Mouse (Mus musculus) intestine, embryonic 14.5 days (tissue): ENCODE data around the gene Manbal. TPM values are rescaled to one million over a fixed set of nuclear protein-coding genes. Genes with fewer than 3 reads are reported as not detected.

Experiments used
- ATAC-seq: fragments of 200-750 bp; cut with Nextera tagmentation; replicated peaks from 2 replicates; pipeline ENCODE4 v1.8.0; 2017; ENCODE audit warnings: low read depth, moderate number of reproducible peaks, moderate TSS enrichment, moderate library complexity; ENCODE audit not compliant: low FRiP score, low TSS enrichment
- DNase-seq: peaks from one replicate; pipeline ENCODE4 v3.0.0-alpha.2; 2018; ENCODE audit warnings: low spot score
- H3K27ac ChIP-seq: fragments of 300-500 bp; sonication (generic); 2 replicates; pipeline ENCODE4 v1.5.1; 2014; ENCODE audit warnings: low read depth, mild to moderate bottlenecking, control low read depth
- H3K27me3 ChIP-seq: fragments of 300-500 bp; sonication (generic); replicated peaks from 2 replicates; pipeline ENCODE4 v1.6.1; 2014; ENCODE audit warnings: low read length, control low read depth; ENCODE audit not compliant: control insufficient read depth, insufficient read depth
- H3K36me3 ChIP-seq: fragments of 300-500 bp; sonication (generic); 2 replicates; pipeline ENCODE4 v1.6.1; 2014; ENCODE audit warnings: low read length, control low read depth; ENCODE audit not compliant: control insufficient read depth, insufficient read depth
- H3K4me1 ChIP-seq: fragments of 300-500 bp; sonication (generic); replicated peaks from 2 replicates; pipeline ENCODE4 v1.6.1; 2014; ENCODE audit warnings: low read length, control low read depth, mixed read lengths; ENCODE audit not compliant: control insufficient read depth, insufficient read depth
- H3K4me2 ChIP-seq: fragments of 300-500 bp; sonication (generic); 2 replicates; pipeline ENCODE4 v1.6.1; 2014; ENCODE audit warnings: low read length
- H3K4me3 ChIP-seq: fragments of 300-500 bp; sonication (generic); 2 replicates; pipeline ENCODE4 v1.5.1; 2014; ENCODE audit warnings: low read depth, low read length, control low read depth, mixed read lengths
- H3K9ac ChIP-seq: fragments of 300-500 bp; sonication (generic); 2 replicates; pipeline ENCODE4 v1.6.1; 2014; ENCODE audit warnings: mild to moderate bottlenecking, low read length
- H3K9me3 ChIP-seq: fragments of 300-500 bp; sonication (generic); 2 replicates; pipeline ENCODE4 v1.6.1; 2016; ENCODE audit warnings: low read length, control low read depth; ENCODE audit not compliant: control insufficient read depth
- WGBS: fragments of 180-500 bp; shearing (Covaris S2); extraction: QIAGEN DNeasy Blood & Tissue Kit; methylation state at CpG from one replicate; pipeline ENCODE4 v1.1.7; 2014; 5-methylcytosine and 5-hydroxymethylcytosine counted together
- polyA plus RNA-seq: library from polyadenylated mRNA; unstranded; fragments of >200 nt; fragmentation: Nextera tagmentation; extraction: Ambion mirVana; gene quantifications from 2 replicates; pipeline ENCODE4 v1.2.1, GENCODE M21; 2014

Manbal gene
- polyA plus RNA-seq, 1 experiment from 2014 or later = 43.3 TPM

DNA sequence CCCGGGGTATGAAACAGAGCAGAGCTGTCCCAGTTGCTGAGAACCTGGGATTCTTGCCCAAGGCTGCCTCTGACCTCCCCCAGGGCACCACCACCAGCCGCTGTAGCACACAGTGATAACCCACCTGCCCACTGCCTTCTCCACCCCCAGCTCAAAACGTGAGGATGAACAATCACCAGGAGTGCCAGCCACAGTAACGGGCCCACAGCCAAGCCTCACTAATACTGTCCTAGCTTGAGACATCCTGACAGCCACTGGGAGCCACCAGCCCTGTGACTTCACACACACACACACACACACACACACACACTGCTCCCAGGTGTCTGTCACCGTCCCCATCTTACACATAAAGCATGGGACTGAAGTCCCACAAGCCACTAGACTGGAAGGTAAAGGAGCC lies 28.0 kb downstream of the Manbal start:
- DNase-seq = no peak
- peak overlapping the region; percentile 66 for H3K27ac ChIP-seq
- peaks cover 3% of the 10 kb centered on the region; the same call in 1 of the 2 replicates for H3K9me3 ChIP-seq
- H3K4me3 ChIP-seq = no peak overlapping the region
- 52% methylated on average over 5 of the region's 5 CpGs for WGBS
- H3K27me3 ChIP-seq = no peaks in the 10 kb centered on the region
- no peak overlapping the region for H3K4me2 ChIP-seq
- H3K36me3 ChIP-seq = peaks cover 24% of the 10 kb centered on the region
- peaks cover 7% of the 10 kb centered on the region for H3K4me1 ChIP-seq
- ATAC-seq = 0 out of 2 replicates have a peak, but pooled peaks have one; percentile 12
- no peak overlapping the region for H3K9ac ChIP-seq

DNA sequence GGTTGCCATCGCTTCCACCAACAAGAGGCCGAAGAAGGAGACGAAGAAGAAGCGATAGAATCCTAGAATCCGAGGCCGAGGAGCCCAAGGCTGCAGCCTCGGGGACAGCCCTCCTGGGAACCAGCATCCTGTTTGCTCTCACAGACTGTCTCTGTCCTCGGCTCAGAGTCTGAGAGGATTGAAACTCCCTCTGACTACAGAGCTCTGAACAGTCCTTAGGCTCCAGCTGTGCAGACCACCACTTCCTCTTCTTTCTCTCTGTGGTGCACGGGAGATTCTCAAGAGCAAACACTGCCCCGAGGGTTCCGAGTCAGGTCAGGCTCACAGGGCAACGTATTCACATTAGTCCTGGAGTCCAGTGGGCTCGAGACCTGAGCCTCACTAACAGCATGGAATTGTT lies 28.6 kb downstream of the Manbal start:
- ATAC-seq (no peak), DNase-seq (no peak)
- peak overlapping the region; percentile 66 for H3K27ac ChIP-seq
- WGBS = 54% methylated on average over 13 of the region's 13 CpGs
- H3K4me1 ChIP-seq = peaks cover 7% of the 10 kb centered on the region
- peaks cover 24% of the 10 kb centered on the region for H3K36me3 ChIP-seq
- no peak overlapping the region for H3K4me2 ChIP-seq
- H3K9ac ChIP-seq = no peak overlapping the region
- H3K9me3 ChIP-seq = peaks cover 3% of the 10 kb centered on the region; the same call in 1 of the 2 replicates
- no peaks in the 10 kb centered on the region for H3K27me3 ChIP-seq
- no peak overlapping the region for H3K4me3 ChIP-seq

DNA sequence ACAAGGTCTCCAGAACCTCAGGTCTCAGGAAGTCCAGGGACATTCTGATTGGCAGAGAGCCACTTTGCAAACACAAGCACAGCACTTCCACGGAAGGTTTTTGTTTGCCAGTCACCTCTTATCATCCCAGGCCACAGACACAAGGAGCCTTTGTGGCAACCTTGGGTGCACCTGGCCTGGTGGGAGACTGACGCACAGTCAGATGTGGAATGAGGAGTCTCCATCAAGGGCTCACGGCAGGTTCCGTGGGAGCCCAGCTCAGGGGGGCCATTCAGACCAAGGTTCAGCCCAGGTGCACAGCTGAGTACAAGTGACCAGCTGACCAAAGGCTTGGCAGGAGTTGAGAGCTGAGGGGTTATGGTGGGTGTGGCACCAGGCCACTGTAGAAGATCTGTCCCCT lies 30.0 kb downstream of the Manbal start:
- 75% methylated on average over 4 of the region's 4 CpGs for WGBS
- Histone ChIP-seq H3K9ac (no peak overlapping the region), H3K9me3 (peaks cover 3% of the 10 kb centered on the region; the same call in 1 of the 2 replicates), H3K4me3 (no peak overlapping the region), H3K27ac (0 out of 2 replicates have a peak overlapping the region, but pooled peaks have one; percentile 27), H3K4me1 (peaks cover 7% of the 10 kb centered on the region), H3K27me3 (no peaks in the 10 kb centered on the region), H3K4me2 (no peak overlapping the region), H3K36me3 (peaks cover 24% of the 10 kb centered on the region)
- no peak for ATAC-seq
- no peak for DNase-seq

DNA sequence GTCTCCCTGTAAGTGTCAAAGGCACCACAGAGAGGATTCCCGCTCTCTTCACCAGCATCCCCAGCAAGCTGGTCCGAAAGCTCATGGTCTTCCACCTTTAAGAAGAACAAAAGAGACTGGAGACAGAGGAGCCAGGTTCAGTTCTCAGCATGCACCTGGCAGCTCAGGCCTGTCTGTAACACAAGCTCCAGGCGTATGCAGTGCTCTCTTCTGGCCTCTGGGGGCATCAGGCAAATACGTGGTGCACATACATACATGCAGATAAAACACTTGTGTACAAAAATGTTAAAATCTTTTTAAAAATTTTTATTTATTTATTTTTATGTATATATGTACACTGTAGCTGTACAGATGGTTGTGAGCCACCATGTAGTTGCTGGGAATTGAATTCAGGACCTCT lies 31.1 kb downstream of the Manbal start:
- no peak overlapping the region for H3K9ac ChIP-seq
- WGBS = 94% methylated on average over 4 of the region's 4 CpGs
- peaks cover 3% of the 10 kb centered on the region; the same call in 1 of the 2 replicates for H3K9me3 ChIP-seq
- ATAC-seq (no peak), DNase-seq (no peak)
- H3K4me2 ChIP-seq = no peak overlapping the region
- peaks cover 24% of the 10 kb centered on the region for H3K36me3 ChIP-seq
- H3K4me3 ChIP-seq = no peak overlapping the region
- H3K27ac ChIP-seq = no peak overlapping the region
- H3K4me1 ChIP-seq = peaks cover 7% of the 10 kb centered on the region
- H3K27me3 ChIP-seq = no peaks in the 10 kb centered on the region

DNA sequence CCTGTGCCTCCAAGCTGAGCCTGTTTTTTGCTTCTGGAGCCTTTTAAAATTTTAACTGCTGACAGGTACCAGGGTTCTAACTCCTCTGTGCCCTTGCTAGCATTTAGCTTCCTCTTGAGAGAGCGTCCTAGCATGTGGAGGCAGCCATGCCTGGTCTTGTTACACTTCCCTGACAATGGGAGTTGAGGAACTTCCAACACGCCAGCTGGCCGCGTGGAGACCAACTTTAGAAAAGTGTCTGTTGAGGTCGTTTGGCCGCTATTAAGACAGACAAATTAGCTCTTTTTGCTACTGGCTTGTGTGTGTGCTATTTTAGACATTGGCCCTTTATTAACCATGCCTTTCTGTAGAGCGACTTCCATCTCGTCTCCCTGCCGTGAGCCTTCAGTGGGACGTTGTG lies 32.4 kb downstream of the Manbal start:
- WGBS = 87% methylated on average over 10 of the region's 10 CpGs
- Histone ChIP-seq H3K9ac (no peak overlapping the region), H3K36me3 (peaks cover 24% of the 10 kb centered on the region), H3K9me3 (peaks cover 3% of the 10 kb centered on the region; the same call in 1 of the 2 replicates), H3K27me3 (no peaks in the 10 kb centered on the region), H3K4me2 (no peak overlapping the region), H3K4me3 (no peak overlapping the region), H3K4me1 (peaks cover 7% of the 10 kb centered on the region), H3K27ac (no peak overlapping the region)
- no peak for DNase-seq
- no peak for ATAC-seq

DNA sequence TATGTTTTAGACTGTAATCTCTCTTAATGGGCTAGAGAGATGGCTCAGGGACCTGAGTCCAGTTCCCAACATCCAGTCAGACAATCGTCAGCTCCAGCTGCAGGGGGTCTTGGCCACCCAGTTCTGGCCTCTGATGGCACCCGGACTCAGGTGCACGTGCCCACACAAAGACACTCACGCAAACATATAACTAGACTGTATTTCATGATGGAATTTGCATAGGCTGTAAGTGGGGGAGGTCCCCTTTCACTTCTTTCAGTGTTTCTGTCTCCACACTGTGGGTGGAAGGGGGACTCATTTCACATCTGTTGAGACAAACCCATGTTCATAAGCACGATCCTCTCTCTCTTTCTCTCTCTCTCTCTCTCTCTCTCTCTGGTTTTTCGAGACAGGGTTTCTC lies 33.1 kb downstream of the Manbal start:
- Histone ChIP-seq H3K9ac (no peak overlapping the region), H3K9me3 (peaks cover 3% of the 10 kb centered on the region; the same call in 1 of the 2 replicates), H3K4me1 (peaks cover 3% of the 10 kb centered on the region; the same call in 1 of the 2 replicates), H3K4me3 (no peak overlapping the region), H3K27me3 (no peaks in the 10 kb centered on the region), H3K27ac (no peak overlapping the region), H3K4me2 (no peak overlapping the region), H3K36me3 (peaks cover 24% of the 10 kb centered on the region)
- DNase-seq (no peak), ATAC-seq (no peak)
- 89% methylated on average over 6 of the region's 6 CpGs for WGBS

DNA sequence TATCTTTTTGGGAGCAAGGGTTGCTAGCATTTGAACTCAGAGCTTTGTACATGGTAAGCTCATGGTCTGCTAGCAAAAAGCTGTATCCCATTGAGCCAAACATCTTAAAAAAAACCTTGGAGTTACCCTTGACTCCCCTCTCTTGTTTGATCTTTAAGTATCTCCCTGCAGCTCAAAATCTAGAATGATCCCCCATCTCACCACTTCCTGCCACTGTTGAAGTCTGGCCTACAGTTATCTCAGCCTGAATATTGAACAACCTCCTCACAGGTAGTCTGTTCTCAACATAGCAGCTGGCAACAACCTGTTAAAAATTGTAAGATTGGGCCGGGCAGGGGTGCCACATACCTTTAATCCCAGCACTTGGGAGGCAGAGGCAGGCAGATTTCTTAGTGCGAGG lies 33.9 kb downstream of the Manbal start:
- ATAC-seq = no peak
- H3K4me2 ChIP-seq = no peak overlapping the region
- WGBS = 95% methylated on average over 2 of the region's 2 CpGs

DNA sequence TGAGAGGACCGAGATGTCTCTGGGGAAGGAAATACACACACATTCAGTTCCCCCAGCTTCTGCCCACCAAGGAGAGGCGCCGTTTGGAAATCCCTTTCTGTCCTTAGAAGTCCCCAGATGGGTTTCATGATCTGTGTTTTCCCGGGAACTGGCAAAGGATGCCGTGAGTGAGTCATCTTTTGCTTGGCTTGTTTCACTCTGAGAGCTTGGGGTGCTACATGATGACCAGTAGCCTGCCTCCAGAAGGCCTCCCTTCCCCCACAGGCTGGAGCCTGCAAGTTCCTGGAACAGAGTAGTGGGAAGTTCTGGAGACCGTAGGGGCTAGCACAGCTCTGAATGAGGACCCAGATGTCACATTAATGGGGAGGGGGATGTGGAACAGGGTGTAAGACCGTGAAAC lies 40.2 kb downstream of the Manbal start:
- Histone ChIP-seq H3K9me3 (no peaks in the 10 kb centered on the region), H3K4me2 (no peak overlapping the region), H3K27ac (no peak overlapping the region), H3K27me3 (no peaks in the 10 kb centered on the region), H3K4me1 (no peaks in the 10 kb centered on the region; the same call in 1 of the 2 replicates), H3K36me3 (no peaks in the 10 kb centered on the region), H3K4me3 (no peak overlapping the region), H3K9ac (no peak overlapping the region)
- DNase-seq = no peak
- 83% methylated on average over 7 of the region's 7 CpGs for WGBS
- no peak for ATAC-seq

More for the DNA sequence above, 33.9 kb downstream of the Manbal start:
- Histone ChIP-seq H3K36me3 (peaks cover 20% of the 10 kb centered on the region), H3K4me3 (no peak overlapping the region), H3K27me3 (no peaks in the 10 kb centered on the region), H3K9me3 (peaks cover 3% of the 10 kb centered on the region; the same call in 1 of the 2 replicates), H3K27ac (no peak overlapping the region), H3K4me1 (no peaks in the 10 kb centered on the region), H3K9ac (no peak overlapping the region)
- DNase-seq = no peak

DNA sequence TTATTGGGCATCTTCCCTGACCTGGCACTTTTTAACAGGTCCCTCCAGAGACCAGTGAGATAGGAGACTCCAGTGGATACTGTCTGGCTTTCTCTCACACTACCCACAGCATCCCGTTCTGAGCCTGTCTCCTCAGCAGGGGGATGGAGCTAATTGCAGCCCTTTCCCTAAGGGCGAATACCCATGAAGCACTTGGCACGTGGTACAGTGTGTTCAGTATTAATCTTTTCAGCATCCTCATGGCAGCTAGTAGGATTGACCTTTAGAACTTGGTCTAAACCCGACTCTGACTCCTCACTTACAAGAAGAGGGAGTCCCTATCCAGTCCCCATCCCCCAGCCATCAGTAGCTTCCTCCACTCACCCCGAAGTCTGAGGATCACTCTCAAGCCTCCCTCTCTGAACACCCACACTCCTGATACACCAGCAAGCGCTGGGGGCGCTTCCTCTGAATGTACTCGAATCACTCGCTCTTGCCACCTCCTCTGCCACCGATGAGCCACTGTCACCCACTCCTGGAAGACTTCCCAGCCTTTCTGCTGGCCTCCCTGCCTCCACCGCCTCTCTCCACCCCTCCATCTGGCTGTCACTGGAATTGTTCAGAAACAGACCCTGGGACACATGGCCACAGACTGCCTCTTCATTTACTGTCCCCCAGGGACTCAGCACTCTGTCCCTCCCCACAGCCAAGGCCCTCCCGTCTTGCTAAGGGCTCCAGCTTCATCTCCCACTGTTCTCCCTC lies 42.6 kb downstream of the Manbal start:
- Histone ChIP-seq H3K4me1 (no peaks in the 10 kb centered on the region; the same call in 1 of the 2 replicates), H3K4me3 (no peak overlapping the region), H3K9ac (no peak overlapping the region), H3K4me2 (no peak overlapping the region), H3K9me3 (no peaks in the 10 kb centered on the region), H3K36me3 (no peaks in the 10 kb centered on the region), H3K27me3 (no peaks in the 10 kb centered on the region), H3K27ac (no peak overlapping the region)
- 65% methylated on average over 12 of the region's 12 CpGs for WGBS
- ATAC-seq = no peak
- DNase-seq = no peak
